Mouse (Mus musculus) lung, embryonic 14.5 days (tissue): ENCODE measurements at regions not wholly inside any gene's neighbourhood (a gene's known extent, or its start where the extent isn't known, plus 50 kb on each side); places are given as distances from the start of the nearest gene placed in this dataset.

Experiments used
- ATAC-seq: fragments of 200-750 bp; cut with Nextera tagmentation; 2 replicates; pipeline ENCODE4 v1.8.0; 2017; ENCODE audit warnings: mild to moderate bottlenecking, moderate TSS enrichment, moderate library complexity; ENCODE audit not compliant: insufficient read depth
- DNase-seq: peaks from one replicate; pipeline ENCODE4 v3.0.0-alpha.2; 2015
- H3K27ac ChIP-seq: fragments of 300-500 bp; sonication (generic); 2 replicates; pipeline ENCODE4 v1.5.1; 2014; ENCODE audit warnings: low read depth, mild to moderate bottlenecking, moderate library complexity
- H3K27me3 ChIP-seq: fragments of 300-500 bp; sonication (generic); 2 replicates; pipeline ENCODE4 v1.6.1; 2014; ENCODE audit warnings: low read length, control low read depth; ENCODE audit not compliant: insufficient read depth
- H3K36me3 ChIP-seq: fragments of 300-500 bp; sonication (generic); 2 replicates; pipeline ENCODE4 v1.6.1; 2014; ENCODE audit warnings: control low read depth; ENCODE audit not compliant: insufficient read depth
- H3K4me1 ChIP-seq: fragments of 300-500 bp; sonication (generic); 2 replicates; pipeline ENCODE4 v1.6.1; 2014; ENCODE audit warnings: antibody characterized with exemption, control low read depth; ENCODE audit not compliant: insufficient read depth
- H3K4me2 ChIP-seq: fragments of 300-500 bp; sonication (generic); 2 replicates; pipeline ENCODE4 v1.6.1; 2014; ENCODE audit warnings: mild to moderate bottlenecking
- H3K4me3 ChIP-seq: fragments of 300-500 bp; sonication (generic); 2 replicates; pipeline ENCODE4 v1.5.1; 2014; ENCODE audit warnings: low read depth, low read length
- H3K9ac ChIP-seq: fragments of 300-500 bp; sonication (generic); 2 replicates; pipeline ENCODE4 v1.6.1; 2014
- H3K9me3 ChIP-seq: fragments of 300-500 bp; sonication (generic); 2 replicates; pipeline ENCODE4 v1.6.1; 2016; ENCODE audit warnings: low read depth, low read length, control low read depth
- CTCF ChIP-seq: IDR thresholded peaks from 2 replicates; pipeline ENCODE4 v1.5.1; 2016; ENCODE audit warnings: antibody characterized with exemption, low read depth
- WGBS: fragments of 180-500 bp; shearing (Covaris S2); extraction: QIAGEN DNeasy Blood & Tissue Kit; methylation state at CpG from one replicate; pipeline ENCODE4 v1.1.7; 2014; 5-methylcytosine and 5-hydroxymethylcytosine counted together

DNA sequence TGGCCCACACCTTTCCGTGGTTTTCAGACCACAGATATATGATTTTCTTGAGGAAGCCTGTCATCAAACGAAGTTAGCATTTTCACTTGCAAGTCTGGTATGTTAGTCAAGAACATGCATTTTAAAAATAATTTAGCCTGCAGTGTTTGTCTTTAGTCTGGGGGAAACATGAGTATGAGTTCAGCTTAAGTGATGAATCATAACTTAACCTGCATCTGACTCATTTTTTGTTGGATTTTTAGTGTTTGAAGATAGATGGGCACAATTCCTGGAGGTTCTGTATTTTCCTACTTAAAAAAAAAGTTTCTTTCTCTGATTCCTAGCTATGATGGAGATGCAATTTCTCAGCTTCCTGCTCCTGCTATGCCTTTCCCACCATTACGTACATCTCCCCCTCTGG lies 95.8 kb upstream of the 1700020N01Rik start:
- Histone ChIP-seq H3K4me1 (no peaks in the 10 kb centered on the region), H3K27ac (no peak overlapping the region), H3K4me3 (no peak overlapping the region), H3K9me3 (no peaks in the 10 kb centered on the region), H3K27me3 (no peaks in the 10 kb centered on the region), H3K4me2 (no peak overlapping the region), H3K9ac (no peak overlapping the region), H3K36me3 (no peaks in the 10 kb centered on the region)
- 83% methylated on average over 3 of the region's 3 CpGs for WGBS
- TF ChIP-seq CTCF: no peak
- DNase-seq (no peak), ATAC-seq (no peak)

GRCm38 (mm10) chr10:21498143-21498542 lies 94.8 kb upstream of the 1700020N01Rik start:
- no peaks in the 10 kb centered on the region for H3K4me1 ChIP-seq
- no peaks in the 10 kb centered on the region for H3K27me3 ChIP-seq
- H3K36me3 ChIP-seq: no peaks in the 10 kb centered on the region
- TF ChIP-seq CTCF: no peak
- no peak overlapping the region for H3K4me2 ChIP-seq
- WGBS: 86% methylated on average over 4 of the region's 4 CpGs
- ATAC-seq: no peak
- no peak for DNase-seq
- H3K9ac ChIP-seq: no peak overlapping the region
- no peak overlapping the region for H3K27ac ChIP-seq
- no peaks in the 10 kb centered on the region for H3K9me3 ChIP-seq
- no peak overlapping the region for H3K4me3 ChIP-seq

DNA sequence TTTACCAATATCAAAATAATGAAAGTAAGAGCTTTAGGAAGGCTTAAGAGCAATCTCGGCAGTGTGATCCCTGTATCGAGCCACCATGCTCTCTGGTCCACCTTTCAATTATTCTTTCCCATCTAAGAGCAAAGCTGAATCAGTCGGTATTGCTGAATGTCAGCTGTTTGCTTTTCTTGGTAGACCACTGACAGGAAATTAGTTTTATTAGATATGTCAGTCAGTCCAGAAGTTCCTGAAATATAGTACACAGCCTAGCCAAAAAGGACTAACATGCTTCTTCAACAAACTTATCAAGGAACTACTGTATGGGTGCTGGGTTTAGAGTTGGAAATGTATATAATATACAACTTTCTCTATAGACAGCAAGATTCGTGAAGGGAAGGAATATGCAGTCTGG lies 91.3 kb upstream of the 1700020N01Rik start:
- DNase-seq (no peak), ATAC-seq (no peak)
- Histone ChIP-seq H3K27ac (no peak overlapping the region), H3K27me3 (no peaks in the 10 kb centered on the region), H3K4me3 (no peak overlapping the region), H3K9me3 (no peaks in the 10 kb centered on the region), H3K9ac (no peak overlapping the region), H3K4me2 (no peak overlapping the region), H3K4me1 (no peaks in the 10 kb centered on the region), H3K36me3 (no peaks in the 10 kb centered on the region)
- TF ChIP-seq CTCF: no peak
- 81% methylated on average over 4 of the region's 4 CpGs for WGBS

- ATAC-seq: no peak
- TF ChIP-seq CTCF: no peak
- Histone ChIP-seq H3K9ac (no peak overlapping the region), H3K4me2 (no peak overlapping the region), H3K36me3 (no peaks in the 10 kb centered on the region), H3K27me3 (no peaks in the 10 kb centered on the region), H3K4me3 (no peak overlapping the region), H3K27ac (no peak overlapping the region), H3K4me1 (no peaks in the 10 kb centered on the region), H3K9me3 (no peaks in the 10 kb centered on the region)
- WGBS: 71% methylated on average over 3 of the region's 3 CpGs
- DNase-seq: no peak
Observed at GRCm38 (mm10) chr10:21504431-21504830, 88.5 kb upstream of the 1700020N01Rik start.

GRCm38 (mm10) chr10:21511386-21511785 lies 81.6 kb upstream of the 1700020N01Rik start:
- no peak for TF ChIP-seq CTCF
- ATAC-seq: no peak
- 45% methylated on average over 5 of the region's 5 CpGs for WGBS

GRCm38 (mm10) chr10:21512486-21512885 lies 80.5 kb upstream of the 1700020N01Rik start:
- Histone ChIP-seq H3K9me3 (no peaks in the 10 kb centered on the region), H3K9ac (no peak overlapping the region), H3K4me2 (no peak overlapping the region), H3K36me3 (no peaks in the 10 kb centered on the region), H3K4me1 (no peaks in the 10 kb centered on the region), H3K4me3 (no peak overlapping the region), H3K27ac (no peak overlapping the region), H3K27me3 (no peaks in the 10 kb centered on the region)
- WGBS: 79% methylated on average over 13 of the region's 13 CpGs
- ATAC-seq (no peak), DNase-seq (no peak)
- TF ChIP-seq CTCF: no peak

More at GRCm38 (mm10) chr10:21511386-21511785, 81.6 kb upstream of the 1700020N01Rik start:
- Histone ChIP-seq H3K36me3 (no peaks in the 10 kb centered on the region), H3K4me2 (no peak overlapping the region), H3K9me3 (no peaks in the 10 kb centered on the region), H3K27ac (no peak overlapping the region), H3K9ac (no peak overlapping the region), H3K4me1 (no peaks in the 10 kb centered on the region), H3K4me3 (no peak overlapping the region), H3K27me3 (no peaks in the 10 kb centered on the region)
- no peak for DNase-seq

DNA sequence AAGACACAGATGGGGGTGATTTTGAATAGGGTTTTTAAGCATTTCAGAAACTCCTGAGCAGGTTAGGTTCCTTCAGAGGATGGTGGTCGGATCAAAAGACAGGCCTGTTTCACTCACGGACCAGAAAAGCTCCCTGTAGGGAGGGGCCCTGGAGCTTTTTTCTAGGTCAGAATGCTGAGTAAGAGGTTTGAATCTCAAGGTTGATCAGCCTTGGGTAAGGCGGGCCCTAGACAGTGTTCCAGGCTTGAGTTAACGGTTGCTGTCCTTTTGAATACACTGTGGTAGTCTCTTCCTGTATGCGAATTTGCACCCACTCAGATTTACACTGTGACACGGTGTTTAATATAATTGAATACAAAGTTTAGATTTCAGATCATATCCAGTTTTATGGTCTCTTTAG lies 75.2 kb upstream of the 1700020N01Rik start:
- WGBS: 86% methylated on average over 6 of the region's 6 CpGs
- Histone ChIP-seq H3K9me3 (no peaks in the 10 kb centered on the region), H3K36me3 (no peaks in the 10 kb centered on the region), H3K27me3 (no peaks in the 10 kb centered on the region), H3K9ac (no peak overlapping the region), H3K4me2 (no peak overlapping the region), H3K27ac (no peak overlapping the region), H3K4me3 (no peak overlapping the region), H3K4me1 (no peaks in the 10 kb centered on the region)
- DNase-seq (no peak), ATAC-seq (no peak)
- no peak for TF ChIP-seq CTCF

- Histone ChIP-seq H3K9ac (no peak overlapping the region), H3K4me1 (no peaks in the 10 kb centered on the region), H3K27ac (no peak overlapping the region), H3K36me3 (no peaks in the 10 kb centered on the region), H3K9me3 (no peaks in the 10 kb centered on the region), H3K4me3 (no peak overlapping the region), H3K27me3 (no peaks in the 10 kb centered on the region), H3K4me2 (no peak overlapping the region)
- WGBS: 80% methylated on average over 9 of the region's 9 CpGs
- ATAC-seq (no peak), DNase-seq (no peak)
- TF ChIP-seq CTCF: no peak
Observed at GRCm38 (mm10) chr10:21520854-21521253, 72.1 kb upstream of the 1700020N01Rik start.
